Mouse (Mus musculus) limb, embryonic 12.5 days (tissue): ENCODE data around the gene Ntn3. TPM values are rescaled to one million over a fixed set of nuclear protein-coding genes. Genes with fewer than 3 reads are reported as not detected.

Experiments used
- ATAC-seq: fragments of 200-750 bp; cut with Nextera tagmentation; 2 replicates; pipeline ENCODE4 v1.8.0; 2017; ENCODE audit warnings: low read depth, moderate TSS enrichment; ENCODE audit not compliant: insufficient number of reproducible peaks, insufficient read depth, low FRiP score, low TSS enrichment
- H3K27ac ChIP-seq: fragments of 300-500 bp; sonication (generic); 2 replicates; pipeline ENCODE4 v1.5.1; 2016; ENCODE audit warnings: mild to moderate bottlenecking, moderate library complexity
- H3K27me3 ChIP-seq: fragments of 300-500 bp; sonication (generic); 2 replicates; pipeline ENCODE4 v1.6.1; 2016; ENCODE audit warnings: mild to moderate bottlenecking, moderate library complexity
- H3K36me3 ChIP-seq: fragments of 300-500 bp; sonication (generic); 2 replicates; pipeline ENCODE4 v1.6.1; 2016; ENCODE audit warnings: mild to moderate bottlenecking, moderate library complexity
- H3K4me1 ChIP-seq: fragments of 300-500 bp; sonication (generic); replicated peaks from 2 replicates; pipeline ENCODE4 v1.6.1; 2016
- H3K4me2 ChIP-seq: fragments of 300-500 bp; sonication (generic); 2 replicates; pipeline ENCODE4 v1.6.1; 2016; ENCODE audit warnings: mild to moderate bottlenecking, moderate library complexity
- H3K4me3 ChIP-seq: fragments of 300-500 bp; sonication (generic); replicated peaks from 2 replicates; pipeline ENCODE4 v1.5.1; 2016; ENCODE audit warnings: mild to moderate bottlenecking
- H3K9ac ChIP-seq: fragments of 300-500 bp; sonication (generic); replicated peaks from 2 replicates; pipeline ENCODE4 v1.6.1; 2016; ENCODE audit warnings: mild to moderate bottlenecking, moderate library complexity
- H3K9me3 ChIP-seq: fragments of 300-500 bp; sonication (generic); 2 replicates; pipeline ENCODE4 v1.6.1; 2016; ENCODE audit warnings: mild to moderate bottlenecking, moderate library complexity
- WGBS: fragments of 180-500 bp; shearing (Covaris S2); methylation state at CpG from one replicate; pipeline ENCODE4 v1.1.7; 2016; 5-methylcytosine and 5-hydroxymethylcytosine counted together
- microRNA-seq: library from miRNA; unstranded; fragments of <30 nt; microRNA quantifications from one replicate; pipeline ENCODE4, GENCODE M21; 2017
- polyA plus RNA-seq: library from polyadenylated mRNA; unstranded; fragments of >200 nt; fragmentation: Nextera tagmentation; extraction: Ambion mirVana; gene quantifications from 2 replicates; pipeline ENCODE4 v1.2.1, GENCODE M21; 2016

Gene Ntn3
- polyA plus RNA-seq, 1 experiment from 2014 or later, result 19.8 TPM

DNA sequence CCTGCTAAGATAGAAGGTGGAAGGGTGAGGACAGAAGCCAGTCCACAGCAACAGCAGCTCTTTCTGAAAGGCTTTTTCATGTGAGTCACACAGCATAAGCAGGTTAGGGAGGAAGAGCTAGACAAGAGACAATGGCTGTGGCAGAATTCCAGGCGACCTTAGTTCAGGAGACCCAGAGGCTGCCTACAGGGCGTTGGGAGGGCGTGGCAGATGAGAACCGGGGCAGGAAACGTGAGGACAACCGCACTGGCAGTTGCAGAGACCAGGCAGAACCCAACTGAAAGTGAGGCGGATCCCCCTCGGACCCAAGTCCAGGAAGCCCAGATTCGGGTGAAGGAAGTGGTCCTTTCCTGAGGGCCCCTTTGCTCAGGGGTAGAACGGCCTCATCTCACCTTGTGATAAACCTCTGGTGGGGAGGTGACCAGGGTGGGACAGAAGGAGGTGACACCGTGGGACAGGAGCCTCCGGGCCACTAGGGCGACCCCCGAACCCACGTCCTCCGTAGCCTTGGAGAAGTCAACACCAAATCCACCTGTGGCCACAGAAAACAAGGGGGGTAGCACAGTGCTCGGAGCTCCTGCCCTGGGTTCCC lies 46.7 kb downstream of the Ntn3 start:
- H3K4me1 ChIP-seq, result peaks cover 13% of the 10 kb centered on the region
- no peaks in the 10 kb centered on the region for H3K9me3 ChIP-seq
- peak overlapping the region; percentile 81 for H3K4me3 ChIP-seq
- 0 out of 2 replicates have a peak, but pooled peaks have one; percentile 36 for ATAC-seq
- 20% methylated on average over 17 of the region's 17 CpGs for WGBS
- no peaks in the 10 kb centered on the region for H3K27me3 ChIP-seq
- peaks cover 36% of the 10 kb centered on the region for H3K36me3 ChIP-seq
- no peak overlapping the region for H3K27ac ChIP-seq
- peak overlapping the region; percentile 97 for H3K4me2 ChIP-seq
- H3K9ac ChIP-seq, result peak overlapping the region; percentile 81

DNA sequence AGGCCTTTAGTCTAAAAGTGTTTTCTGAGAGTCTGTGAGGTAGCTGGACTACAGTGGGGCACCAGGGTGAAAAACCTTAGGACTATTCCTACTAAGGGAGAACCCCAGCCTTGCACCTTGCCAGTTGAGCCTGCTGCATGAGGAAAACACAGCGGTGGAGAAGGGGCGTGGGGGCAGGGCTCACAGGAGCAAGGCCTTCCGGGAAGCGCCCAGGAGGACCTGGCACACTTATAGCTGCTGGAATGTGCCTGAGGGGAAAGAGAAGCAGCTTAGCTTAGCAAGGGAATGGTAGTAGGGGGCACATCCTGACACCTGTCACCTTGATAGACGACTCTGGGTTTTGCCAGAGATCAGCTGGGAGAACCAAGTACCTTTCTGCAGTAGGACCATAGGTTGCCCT lies 47.9 kb downstream of the Ntn3 start:
- Histone ChIP-seq H3K9me3 (no peaks in the 10 kb centered on the region), H3K4me1 (peaks cover 8% of the 10 kb centered on the region), H3K27ac (no peak overlapping the region), H3K36me3 (peaks cover 35% of the 10 kb centered on the region), H3K4me2 (no peak overlapping the region), H3K27me3 (no peaks in the 10 kb centered on the region), H3K9ac (no peak overlapping the region), H3K4me3 (no peak overlapping the region)
- no peak for ATAC-seq
- WGBS, result 75% methylated on average over 5 of the region's 5 CpGs

DNA sequence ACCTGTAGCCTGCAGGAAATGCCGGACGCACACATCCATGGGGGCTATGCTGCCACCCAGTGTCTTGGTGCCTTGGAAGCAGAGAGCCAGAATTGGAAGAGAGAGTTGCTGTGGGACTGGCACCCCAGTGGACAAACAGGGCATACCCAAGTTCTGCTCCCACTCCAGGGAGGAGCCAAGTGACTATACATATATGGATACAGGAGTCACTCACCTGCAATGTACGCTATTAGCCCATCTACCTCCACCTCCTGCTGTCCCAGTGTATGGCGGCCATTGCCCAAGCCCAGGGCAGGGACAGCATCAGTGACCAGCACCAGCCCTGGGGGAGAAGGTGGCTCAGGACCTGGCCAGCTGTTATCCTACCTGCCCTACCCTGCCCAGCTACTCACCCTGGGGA lies 51.8 kb downstream of the Ntn3 start:
- Histone ChIP-seq H3K4me3 (no peak overlapping the region), H3K9ac (no peak overlapping the region), H3K27ac (no peak overlapping the region), H3K9me3 (no peaks in the 10 kb centered on the region), H3K36me3 (peaks cover 35% of the 10 kb centered on the region), H3K4me2 (no peak overlapping the region), H3K4me1 (peaks cover 3% of the 10 kb centered on the region), H3K27me3 (no peaks in the 10 kb centered on the region)
- no peak for ATAC-seq
- WGBS, result 94% methylated on average over 4 of the region's 4 CpGs

DNA sequence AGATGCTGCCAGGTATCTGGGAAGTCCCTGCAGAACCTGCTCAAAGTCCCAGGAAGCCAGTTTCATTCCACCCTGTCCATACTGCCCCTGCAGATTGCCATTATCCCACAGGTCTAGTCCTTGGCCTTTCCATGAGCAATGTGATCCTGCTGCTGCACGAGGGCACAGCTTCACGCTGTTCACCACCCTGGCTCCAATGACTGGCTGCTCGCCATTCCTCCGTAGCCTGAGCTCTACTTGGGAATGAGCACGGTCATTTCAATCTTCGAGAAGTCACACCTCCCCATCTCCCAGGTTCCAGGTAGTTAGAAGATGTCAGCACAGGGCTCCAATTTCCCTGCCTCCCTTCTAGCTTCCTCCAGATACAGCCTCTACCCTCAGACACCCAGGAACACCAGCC lies 52.2 kb downstream of the Ntn3 start:
- WGBS, result 92% methylated on average over 6 of the region's 6 CpGs
- Histone ChIP-seq H3K4me3 (no peak overlapping the region), H3K36me3 (peaks cover 35% of the 10 kb centered on the region), H3K27me3 (no peaks in the 10 kb centered on the region), H3K4me1 (peaks cover 5% of the 10 kb centered on the region), H3K4me2 (no peak overlapping the region), H3K9me3 (no peaks in the 10 kb centered on the region), H3K27ac (no peak overlapping the region), H3K9ac (no peak overlapping the region)
- no peak for ATAC-seq

DNA sequence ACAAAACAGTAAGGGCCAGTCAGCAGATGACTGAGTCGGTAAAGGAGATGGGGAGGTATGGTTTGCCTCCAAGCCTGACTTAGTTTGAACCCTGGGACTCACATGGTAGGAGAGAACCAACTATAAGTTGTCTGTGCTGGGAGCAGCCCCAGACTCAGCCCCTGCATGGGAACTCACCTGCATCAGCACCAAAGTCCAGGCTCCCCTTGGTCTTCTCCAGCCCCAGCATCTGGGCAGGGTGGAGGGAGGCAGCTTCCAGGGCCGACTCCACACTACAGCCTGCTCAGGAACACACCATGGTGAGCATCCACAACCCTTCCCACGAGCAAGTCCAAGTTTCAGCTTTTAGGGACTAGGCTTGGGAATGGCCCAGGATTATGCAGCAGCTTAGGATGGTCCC lies 52.9 kb downstream of the Ntn3 start:
- H3K4me1 ChIP-seq, result peaks cover 9% of the 10 kb centered on the region
- H3K9me3 ChIP-seq, result no peaks in the 10 kb centered on the region
- no peak overlapping the region for H3K4me2 ChIP-seq
- H3K9ac ChIP-seq, result no peak overlapping the region
- H3K27ac ChIP-seq, result no peak overlapping the region
- 83% methylated on average over 3 of the region's 3 CpGs for WGBS
- no peaks in the 10 kb centered on the region for H3K27me3 ChIP-seq
- no peak for ATAC-seq
- H3K4me3 ChIP-seq, result no peak overlapping the region
- peaks cover 35% of the 10 kb centered on the region for H3K36me3 ChIP-seq

DNA sequence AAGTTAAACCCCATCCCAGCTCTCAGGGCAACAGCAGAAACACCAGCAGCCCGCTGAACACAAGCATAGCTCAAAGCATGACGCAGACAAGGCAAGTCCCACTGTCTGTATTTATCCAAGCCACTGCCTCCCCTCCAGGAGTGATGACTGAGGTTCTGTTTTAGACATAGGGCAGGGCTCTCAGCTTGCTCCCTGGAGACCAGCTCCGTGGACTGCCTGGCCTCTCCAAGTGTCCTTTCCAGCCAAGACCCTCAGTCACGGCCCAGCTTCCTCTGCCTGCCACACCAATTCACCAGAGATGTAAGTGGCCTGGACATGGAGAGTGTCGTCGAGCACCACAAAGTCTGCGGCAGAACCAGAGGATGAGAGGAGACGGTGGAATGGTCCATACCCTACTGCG lies 53.6 kb downstream of the Ntn3 start:
- H3K4me1 ChIP-seq, result peaks cover 11% of the 10 kb centered on the region
- H3K4me2 ChIP-seq, result no peak overlapping the region
- no peaks in the 10 kb centered on the region for H3K9me3 ChIP-seq
- WGBS, result 90% methylated on average over 9 of the region's 9 CpGs
- no peak overlapping the region for H3K9ac ChIP-seq
- H3K36me3 ChIP-seq, result peaks cover 35% of the 10 kb centered on the region
- no peak overlapping the region for H3K4me3 ChIP-seq
- ATAC-seq, result no peak
- no peak overlapping the region for H3K27ac ChIP-seq
- no peaks in the 10 kb centered on the region for H3K27me3 ChIP-seq

DNA sequence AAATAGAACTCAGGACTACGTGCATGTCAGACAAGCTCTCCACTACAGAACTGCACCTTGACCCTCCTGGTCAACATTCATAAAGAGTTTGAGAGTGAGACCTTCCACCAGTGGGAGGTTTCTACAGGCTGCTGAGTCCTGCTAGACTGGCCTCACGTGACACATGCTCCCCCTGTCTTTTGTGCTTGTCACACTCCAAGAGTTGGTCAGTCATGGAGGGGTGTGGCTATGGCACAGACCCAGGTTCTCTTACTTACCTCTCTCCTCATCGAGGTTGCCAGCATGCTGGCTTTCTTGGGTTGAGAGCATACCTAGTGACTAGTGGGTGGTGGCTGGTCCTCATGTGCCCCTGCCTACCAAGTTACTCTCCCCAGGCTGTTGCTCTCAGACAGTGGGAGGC lies 54.9 kb downstream of the Ntn3 start:
- H3K27ac ChIP-seq, result no peak overlapping the region
- H3K36me3 ChIP-seq, result peaks cover 35% of the 10 kb centered on the region
- no peak for ATAC-seq
- no peak overlapping the region for H3K9ac ChIP-seq
- no peak overlapping the region for H3K4me2 ChIP-seq
- WGBS, result 83% methylated on average over 3 of the region's 3 CpGs
- H3K27me3 ChIP-seq, result no peaks in the 10 kb centered on the region
- H3K4me3 ChIP-seq, result no peak overlapping the region
- H3K4me1 ChIP-seq, result peaks cover 11% of the 10 kb centered on the region
- H3K9me3 ChIP-seq, result no peaks in the 10 kb centered on the region

Small RNA genes within 50 kb of the gene (microRNA-seq; reads per million reads assigned to microRNA genes)
- 1.9 reads per million for gene Mir5134
- gene Mir6965, result 0.93 reads per million

Other genes with a start within 250 kb of the Ntn3 start
- not detected in 2 replicates for gene Prss30, start 229.0 kb downstream of the Ntn3 start, polyA plus RNA-seq
- gene Prss22, start 211.4 kb downstream of the Ntn3 start, polyA plus RNA-seq, result 0.76 and 0.84 TPM in 2 replicates
- 0.17 TPM in 1 of 2 replicates, not detected in the other for gene Prss27, start 171.4 kb downstream of the Ntn3 start, polyA plus RNA-seq
- 91.6 and 94.7 TPM in 2 replicates for gene Kctd5, start 136.0 kb downstream of the Ntn3 start, polyA plus RNA-seq
- gene Pdpk1, start 58.6 kb downstream of the Ntn3 start, polyA plus RNA-seq, result 38.5 and 39.1 TPM in 2 replicates
- gene Amdhd2, start 45.8 kb downstream of the Ntn3 start, polyA plus RNA-seq, result 38.5 and 40.2 TPM in 2 replicates
- 392 and 404 TPM in 2 replicates for gene Atp6v0c, start 39.8 kb downstream of the Ntn3 start, polyA plus RNA-seq
- gene Tbc1d24, start 4.0 kb downstream of the Ntn3 start, polyA plus RNA-seq, result 6.7 and 9.9 TPM in 2 replicates
- gene Tedc2, start 11.3 kb upstream of the Ntn3 start, polyA plus RNA-seq, result 18.3 and 20.2 TPM in 2 replicates
- 90.7 and 92.7 TPM in 2 replicates for gene Ccnf, start 42.0 kb upstream of the Ntn3 start, polyA plus RNA-seq
- gene Abca17, start 141.5 kb upstream of the Ntn3 start, polyA plus RNA-seq, result 0.08 TPM in 1 of 2 replicates, not detected in the other
- gene Abca3, start 142.4 kb upstream of the Ntn3 start, polyA plus RNA-seq, result 4.7 and 4.8 TPM in 2 replicates
- 362 and 373 TPM in 2 replicates for gene Rnps1, start 205.0 kb upstream of the Ntn3 start, polyA plus RNA-seq
- 95.6 and 102 TPM in 2 replicates for gene Eci1, start 217.1 kb upstream of the Ntn3 start, polyA plus RNA-seq
- gene Dnase1l2, start 233.6 kb upstream of the Ntn3 start, polyA plus RNA-seq, result 2.8 and 3.4 TPM in 2 replicates